Mouse (Mus musculus) cerebellum, adult 9-11 months (tissue): ENCODE measurements around the gene Krt33b.

ENCODE experiments used
- DNase-seq: peaks from one replicate; pipeline ENCODE4 v3.0.0; 2022

The Krt33b gene

GRCm38 (mm10) chr11:100029768-100030167 lies at the start of gene Krt33b:
TSS of gene Krt33b (minus strand) at chr11:100029868.
- DNase-seq: no peak

GRCm38 (mm10) chr11:100073873-100074272 lies 44.2 kb upstream of the Krt33b start:
- DNase-seq: no peak

- no peak for DNase-seq
These were observed 37.8 kb upstream of the Krt33b start for GRCm38 (mm10) chr11:100067293-100068036.

- peak; percentile 38 for DNase-seq
These were observed 36.8 kb upstream of the Krt33b start for GRCm38 (mm10) chr11:100066236-100067010.

GRCm38 (mm10) chr11:100058875-100059274 lies 29.2 kb upstream of the Krt33b start:
- no peak for DNase-seq

GRCm38 (mm10) chr11:100055686-100056655 lies 26.3 kb upstream of the Krt33b start:
- DNase-seq: no peak

- DNase-seq: no peak
These were observed 20.8 kb upstream of the Krt33b start, which contains the start of gene Krt31 for GRCm38 (mm10) chr11:100050451-100050850. TSS of gene Krt31 (minus strand) at chr11:100050551.

- DNase-seq: no peak
These were observed 17.5 kb upstream of the Krt33b start for GRCm38 (mm10) chr11:100047193-100047592.

GRCm38 (mm10) chr11:100046303-100046866 lies 16.7 kb upstream of the Krt33b start:
- DNase-seq: no peak

- DNase-seq: no peak
These were observed 11.8 kb upstream of the Krt33b start, which contains the start of gene Krt34 for GRCm38 (mm10) chr11:100041454-100041853. TSS of gene Krt34 (minus strand) at chr11:100041554.

GRCm38 (mm10) chr11:100021438-100021837 lies 8.2 kb downstream of the Krt33b start:
- DNase-seq: no peak

GRCm38 (mm10) chr11:100019466-100019865 lies 10.2 kb downstream of the Krt33b start:
- DNase-seq: no peak

GRCm38 (mm10) chr11:100016112-100016511 lies 13.6 kb downstream of the Krt33b start, which contains the start of gene Krt33a:
TSS of gene Krt33a (minus strand) at chr11:100016212.
- DNase-seq: no peak

GRCm38 (mm10) chr11:100013691-100014171 lies 15.9 kb downstream of the Krt33b start:
- DNase-seq: no peak

- no peak for DNase-seq
These were observed 19.0 kb downstream of the Krt33b start for GRCm38 (mm10) chr11:100010682-100011081.

GRCm38 (mm10) chr11:100008336-100008735 lies 21.3 kb downstream of the Krt33b start:
- no peak for DNase-seq

- no peak for DNase-seq
These were observed 23.0 kb downstream of the Krt33b start for GRCm38 (mm10) chr11:100006624-100007023.

GRCm38 (mm10) chr11:100005905-100006304 lies 23.8 kb downstream of the Krt33b start:
- DNase-seq: no peak

- DNase-seq: peak; percentile 34
These were observed 24.8 kb downstream of the Krt33b start for GRCm38 (mm10) chr11:100004846-100005245.

- DNase-seq: no peak
These were observed 30.6 kb downstream of the Krt33b start for GRCm38 (mm10) chr11:99999091-99999490.

GRCm38 (mm10) chr11:99994384-99994661 lies 35.3 kb downstream of the Krt33b start:
- no peak for DNase-seq

GRCm38 (mm10) chr11:99993620-99994383 lies 35.9 kb downstream of the Krt33b start, which contains the start of gene Krtap17-1:
TSS of gene Krtap17-1 (minus strand) at chr11:99993994.
- DNase-seq: no peak
